Mouse (Mus musculus) spleen, postnatal 36 days (tissue): ENCODE measurements around the gene Lrrc4.

Source experiments
- DNase-seq, 2 experiments: peaks; one replicate each; pipeline ENCODE4 v3.0.0; 2022; ENCODE audit warnings: low spot score in 2 of 2, mixed read lengths in 1 of 2

The Lrrc4 gene

GRCm38 (mm10) chr6:28615966-28616365 is 215.6 kb downstream of the Lrrc4 start:
- no peak for DNase-seq

GRCm38 (mm10) chr6:28615408-28615807 is 216.1 kb downstream of the Lrrc4 start:
- no peak for DNase-seq

GRCm38 (mm10) chr6:28614856-28615255 is 216.7 kb downstream of the Lrrc4 start:
- DNase-seq = no peak

GRCm38 (mm10) chr6:28613441-28613840 is 218.1 kb downstream of the Lrrc4 start:
- no peak for DNase-seq
